Mouse (Mus musculus): Measurements from ENCODE around the gene Calb2.

DNA sequence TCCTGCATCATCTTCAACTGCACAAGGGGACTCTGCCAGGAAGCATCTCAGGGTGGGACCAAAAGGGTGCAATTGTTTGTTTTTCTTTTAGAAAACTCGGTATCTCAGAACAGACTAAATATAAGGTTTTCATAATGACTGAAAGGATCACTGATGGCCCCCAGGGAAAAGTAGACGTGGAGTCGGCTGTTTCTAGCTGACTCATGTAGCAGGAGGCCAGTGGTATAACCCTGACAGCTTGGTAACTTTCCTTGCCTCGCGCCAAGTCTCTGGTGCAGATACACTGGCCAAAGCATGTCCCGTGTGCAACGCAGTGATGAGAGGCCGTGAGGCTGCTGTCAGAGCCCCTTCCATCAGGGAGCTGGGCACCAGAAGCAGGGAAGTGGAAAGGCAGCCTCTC is 1.7 kb downstream of the Calb2 start:
- TF ChIP-seq CTCF (IDR thresholded peaks at IDR 0.05; ENCODE audit: borderline replicate concordance, insufficient read depth, low read length) (no peak), POLR2A (IDR thresholded peaks at IDR 0.05; ENCODE audit: low read depth, low read length) (no peak)

All from embryonic fibroblast, embryonic 13.5 days (primary cell).